Mouse (Mus musculus) left cerebral cortex, postnatal 14 days (tissue): ENCODE measurements around the gene Man2c1. TPM values are rescaled to one million over a fixed set of nuclear protein-coding genes. Genes with fewer than 3 reads are reported as not detected.

Experiments
- DNase-seq, 2 experiments: peaks; one replicate each; pipeline ENCODE4 v3.0.0; 2021 to 2022; ENCODE audit warnings: low spot score in 2 of 2, mixed read lengths in 1 of 2
- intact Hi-C: fragments of 180-260 bp; cut with DNase I; formaldehyde crosslinking; loops from one replicate; pipeline ENCODE4 v1.15.1; 2025
- long read RNA-seq, 2 experiments: library from polyadenylated mRNA; stranded (forward); transcript quantifications; one replicate each; pipeline ENCODE4 v2.0.0; 2021
- total RNA-seq, 2 experiments: library from RNA; stranded (reverse); gene quantifications; 2 replicates each; pipeline ENCODE4 v1.2.3; 2021

Man2c1 gene
- total RNA-seq, result 100 to 1,000 TPM; 112 to 126 TPM
- long read RNA-seq, experiment 1, transcript Man2c1-211 (26 exons, 3,820 nt), result major isoform, 33 of 65 reads
- long read RNA-seq, experiment 1, partial matches to known transcripts, result 8 of 65 reads
- long read RNA-seq, experiment 1, other reads (novel, unspliced or antisense), result 23 of 65 reads
- long read RNA-seq, experiment 2, transcript Man2c1-211 (26 exons, 3,820 nt), result major isoform, 39 of 64 reads
- long read RNA-seq, experiment 2, partial matches to known transcripts, result 8 of 64 reads
- long read RNA-seq, experiment 2, other reads (novel, unspliced or antisense), result 17 of 64 reads

DNA sequence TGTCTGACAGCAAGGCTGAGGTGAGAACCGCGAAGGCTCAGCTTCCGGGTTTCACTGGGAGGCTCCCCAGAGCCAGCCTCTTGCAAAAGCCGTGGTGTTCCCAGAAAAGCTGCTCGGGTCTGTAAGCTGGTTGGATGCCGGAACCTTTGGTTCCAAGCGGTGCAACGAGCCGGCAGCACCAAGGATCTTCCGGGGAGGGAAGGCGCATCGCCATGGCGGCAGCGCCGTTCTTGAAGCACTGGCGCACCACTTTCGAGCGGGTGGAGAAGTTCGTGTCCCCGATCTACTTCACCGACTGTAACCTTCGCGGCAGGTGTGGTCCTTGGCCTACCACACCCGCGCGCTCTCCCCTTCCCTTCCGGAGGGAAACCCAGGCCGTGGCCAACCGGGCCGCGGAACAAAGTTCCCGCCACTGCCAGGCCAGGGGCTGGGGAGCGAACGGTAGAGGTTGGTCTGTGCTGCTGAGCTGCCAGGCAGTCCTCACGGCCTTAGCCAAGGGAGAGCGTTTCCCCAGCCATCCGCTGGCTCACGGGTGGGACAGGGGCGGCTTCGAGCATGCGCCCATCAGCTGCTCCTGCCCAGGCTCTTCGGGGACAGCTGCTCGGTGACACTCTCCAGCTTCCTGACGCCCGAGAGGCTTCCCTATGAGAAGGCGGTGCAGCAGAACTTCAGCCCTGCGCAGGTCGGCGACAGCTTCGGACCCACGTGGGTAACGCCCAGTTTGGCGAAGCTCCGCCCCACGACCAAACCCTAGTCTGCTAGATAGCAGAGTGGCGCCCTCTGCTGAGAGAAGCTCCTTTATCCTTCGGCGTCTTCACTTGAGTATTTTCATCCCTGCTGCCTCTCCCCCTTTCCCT lies at the start of gene Man2c1:
Gene Man2c1, plus strand, starts transcription at position 114 of the 857 bp plus-strand sequence.
- peak; percentile 95 to 97 for DNase-seq
- intact Hi-C loops, result loop anchor here (5.0 kb wide), 2 partner anchors 204 to 239 kb away; partner anchors contain the start of gene Snx33

DNA sequence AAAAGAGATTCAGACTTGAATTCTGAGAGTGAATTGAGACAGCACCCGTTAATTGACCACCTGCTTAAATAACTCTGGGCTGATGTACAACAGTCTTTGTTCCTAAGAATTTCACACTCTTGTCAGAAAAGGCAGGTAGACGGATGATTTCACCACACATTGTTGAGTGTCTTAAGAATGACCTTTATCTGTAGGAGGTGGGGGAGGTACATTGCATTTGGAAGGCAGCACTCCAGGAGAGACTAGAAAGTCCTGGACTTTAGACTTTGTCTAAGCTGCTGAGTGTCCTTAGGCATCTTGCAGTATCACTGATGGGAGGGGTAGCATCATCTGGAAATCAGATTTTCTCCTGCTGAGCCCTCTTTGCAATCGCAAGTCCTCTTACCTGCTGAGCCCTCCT lies 48.3 kb upstream of the Man2c1 start:
- no peak for DNase-seq
- intact Hi-C loops, result no loop called here

DNA sequence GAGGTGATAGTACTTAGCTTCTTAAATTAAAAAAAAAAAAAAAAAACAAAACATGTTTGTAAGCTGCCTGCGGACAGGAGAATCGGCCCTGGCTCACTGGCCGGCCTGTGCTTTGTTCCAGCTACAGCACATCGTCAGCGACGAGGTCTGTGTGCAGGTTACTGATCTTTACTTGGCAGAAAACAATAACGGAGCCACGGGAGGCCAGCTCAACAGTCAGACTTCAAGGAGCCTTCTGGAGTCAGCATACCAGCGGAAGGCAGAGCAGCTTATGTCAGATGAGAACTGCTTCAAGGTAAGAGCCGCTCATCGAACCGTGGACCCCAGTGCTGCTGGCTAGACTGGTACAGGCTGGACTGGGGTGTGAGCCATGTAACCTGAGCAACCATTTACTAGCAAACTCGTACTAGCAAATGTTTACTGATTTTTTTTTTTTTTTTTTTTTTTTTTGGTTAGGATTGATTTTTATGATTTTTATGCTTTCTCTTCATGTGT lies 13.2 kb upstream of the Man2c1 start:
- intact Hi-C loops, result no loop called here
- DNase-seq, result no peak

DNA sequence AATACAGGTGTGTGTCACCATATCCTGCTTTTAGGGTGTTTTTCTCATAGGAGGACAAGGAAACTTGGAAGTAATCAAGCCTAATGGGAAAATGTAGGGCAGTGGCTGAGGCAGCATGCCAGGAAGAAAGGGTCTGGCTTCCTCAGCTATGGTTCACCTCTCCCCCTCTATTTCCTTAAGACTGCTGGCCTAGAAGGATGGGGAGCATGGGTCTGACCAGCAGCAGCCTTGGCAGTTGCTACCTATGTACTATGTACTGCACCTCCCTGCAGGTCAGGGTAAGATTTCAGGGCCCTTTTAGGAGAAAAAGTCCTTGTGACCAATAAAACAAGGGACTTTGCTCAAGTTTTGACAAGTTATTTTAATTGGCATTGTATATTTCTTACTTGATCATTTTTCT lies 849 bp upstream of the Man2c1 start:
- intact Hi-C loops, result loop anchor here (5.0 kb wide), 2 partner anchors 202 to 237 kb away; partner anchors contain the start of gene Snx33
- no peak for DNase-seq

DNA sequence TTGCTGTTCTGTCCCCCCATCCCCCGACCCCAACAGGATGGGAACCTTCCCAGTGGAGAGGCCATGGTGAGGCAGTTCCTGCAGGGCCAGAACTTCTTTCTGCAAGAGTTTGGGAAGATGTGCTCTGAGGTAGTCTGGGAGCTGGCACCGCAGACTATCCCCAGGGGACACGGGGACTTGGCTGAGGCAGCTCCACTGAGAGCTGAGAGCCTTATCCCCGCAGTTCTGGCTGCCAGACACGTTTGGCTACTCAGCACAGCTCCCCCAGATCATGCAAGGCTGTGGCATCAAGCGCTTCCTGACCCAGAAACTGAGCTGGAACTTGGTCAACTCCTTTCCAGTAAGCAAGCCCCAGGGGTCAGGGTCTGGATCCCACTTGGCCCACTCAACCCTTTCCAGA lies 6.8 kb downstream of the Man2c1 start:
- DNase-seq, result no peak
- intact Hi-C loops, result no loop called here

DNA sequence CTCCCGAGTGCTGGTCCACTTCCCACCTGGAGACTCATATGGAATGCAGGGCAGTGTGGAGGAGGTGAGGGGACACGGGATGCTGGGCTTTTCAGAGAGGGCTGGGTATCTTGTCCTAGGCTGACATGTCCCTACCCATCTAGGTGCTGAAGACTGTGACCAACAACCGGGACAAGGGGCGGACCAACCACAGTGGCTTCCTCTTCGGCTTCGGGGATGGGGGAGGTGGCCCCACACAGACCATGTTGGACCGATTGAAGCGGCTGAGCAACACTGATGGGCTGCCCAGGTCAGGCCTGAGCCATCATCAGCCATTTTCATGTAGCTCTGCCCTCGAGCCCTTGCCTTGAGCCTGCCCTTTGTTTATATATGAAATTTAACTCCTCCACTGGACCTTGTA lies 7.3 kb downstream of the Man2c1 start:
- DNase-seq, result no peak
- intact Hi-C loops, result no loop called here

DNA sequence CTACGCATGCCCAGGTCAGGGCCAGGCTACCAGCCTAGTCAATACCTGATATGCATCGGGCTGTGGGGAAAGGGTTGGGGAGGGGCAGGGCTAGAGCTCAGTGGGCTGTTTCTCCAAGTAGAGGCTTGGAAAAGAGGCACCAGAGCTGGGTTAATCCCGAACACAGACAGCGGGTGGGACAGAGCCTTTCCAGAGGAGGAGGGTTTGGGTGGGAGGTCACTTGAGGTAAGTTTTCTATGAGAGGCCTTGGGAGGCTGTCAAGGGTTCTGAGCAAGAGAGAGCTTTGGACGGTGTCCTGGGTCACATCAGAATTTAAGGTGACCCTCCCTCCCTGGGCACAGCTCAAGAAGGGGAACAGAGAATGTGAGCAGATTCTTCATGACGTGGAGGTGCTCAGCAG lies 8.0 kb downstream of the Man2c1 start:
- intact Hi-C loops, result no loop called here
- DNase-seq, result no peak

DNA sequence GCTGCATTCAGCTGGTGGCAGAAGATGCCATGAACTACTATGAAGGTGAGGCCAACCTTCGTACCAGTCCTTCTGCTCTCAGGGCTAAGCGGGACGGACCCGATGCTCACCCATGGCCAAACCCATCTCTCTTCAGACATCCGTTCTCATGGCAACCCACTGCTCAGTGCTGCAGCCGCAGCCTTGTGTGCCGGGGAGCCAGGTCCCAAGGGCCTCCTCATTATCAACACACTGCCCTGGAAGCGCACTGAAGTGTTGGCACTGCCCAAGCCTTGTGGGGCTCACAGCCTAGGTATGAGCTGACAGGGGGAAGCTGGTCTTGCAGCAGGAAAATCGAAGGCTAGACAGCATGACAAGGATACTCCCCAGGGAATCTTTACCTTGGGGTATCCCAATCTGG lies 8.6 kb downstream of the Man2c1 start:
- intact Hi-C loops, result no loop called here
- DNase-seq, result no peak

DNA sequence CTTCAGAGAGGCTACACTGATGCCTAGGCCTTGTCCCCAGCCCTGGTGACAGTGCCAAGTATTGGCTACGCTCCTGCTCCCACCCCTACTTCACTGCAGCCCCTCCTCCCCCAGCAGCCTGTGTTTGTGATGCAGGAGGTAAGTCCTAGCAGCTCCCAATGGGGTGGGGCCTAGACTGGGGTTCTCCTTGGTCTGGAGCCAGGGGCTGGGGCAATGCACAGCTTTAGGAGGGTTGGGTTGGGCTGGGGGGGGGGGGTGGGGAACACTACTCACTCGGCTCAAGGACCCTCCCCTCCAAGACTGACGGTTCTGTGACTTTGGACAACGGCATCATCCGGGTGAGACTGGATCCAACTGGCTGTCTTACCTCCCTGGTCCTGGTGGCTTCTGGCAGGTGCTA lies 9.1 kb downstream of the Man2c1 start:
- intact Hi-C loops, result no loop called here
- DNase-seq, result no peak

DNA sequence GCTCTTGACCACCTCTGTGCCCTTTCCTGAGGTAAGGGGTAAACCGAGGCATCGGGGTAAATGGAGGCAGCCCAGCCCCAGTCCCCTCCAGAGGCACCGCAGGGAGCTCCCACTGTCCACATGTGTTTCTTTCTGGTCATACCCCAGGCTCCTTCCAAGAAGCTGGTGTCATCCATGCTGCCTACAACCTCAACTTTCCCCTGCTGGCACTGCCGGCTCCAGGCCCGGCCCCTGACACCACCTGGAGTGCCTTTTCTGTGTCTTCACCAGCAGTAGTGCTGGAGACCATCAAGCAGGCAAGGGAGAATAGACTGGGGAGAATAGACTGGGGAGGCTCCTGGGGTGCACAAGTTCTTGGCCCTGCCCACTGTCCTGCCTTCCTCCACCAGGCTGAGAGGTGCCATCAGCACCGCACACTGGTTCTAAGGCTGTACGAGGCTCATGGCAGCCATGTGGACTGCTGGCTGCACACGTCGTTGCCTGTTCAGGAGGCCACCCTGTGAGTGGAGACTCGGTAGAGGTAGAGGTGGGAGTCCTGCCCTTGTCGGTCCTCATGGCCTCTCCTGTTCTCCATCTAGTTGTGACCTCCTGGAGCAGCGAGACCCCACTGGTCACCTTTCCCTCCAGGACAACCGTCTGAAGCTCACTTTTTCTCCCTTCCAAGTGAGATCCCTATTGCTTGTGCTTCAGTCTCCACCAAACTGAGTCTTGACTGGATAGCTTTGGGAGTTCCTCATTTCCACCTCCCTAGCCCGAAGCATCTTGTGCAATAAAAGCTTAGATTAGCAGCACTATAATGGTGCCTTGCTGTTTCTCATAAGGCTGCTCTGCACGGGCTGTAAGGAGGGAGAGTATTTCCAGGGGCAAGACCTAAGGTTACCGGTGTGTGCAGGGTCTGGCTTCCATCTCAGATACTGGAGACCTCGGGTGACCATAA lies 11.2 kb downstream of the Man2c1 start:
- DNase-seq, result no peak
- intact Hi-C loops, result no loop called here

DNA sequence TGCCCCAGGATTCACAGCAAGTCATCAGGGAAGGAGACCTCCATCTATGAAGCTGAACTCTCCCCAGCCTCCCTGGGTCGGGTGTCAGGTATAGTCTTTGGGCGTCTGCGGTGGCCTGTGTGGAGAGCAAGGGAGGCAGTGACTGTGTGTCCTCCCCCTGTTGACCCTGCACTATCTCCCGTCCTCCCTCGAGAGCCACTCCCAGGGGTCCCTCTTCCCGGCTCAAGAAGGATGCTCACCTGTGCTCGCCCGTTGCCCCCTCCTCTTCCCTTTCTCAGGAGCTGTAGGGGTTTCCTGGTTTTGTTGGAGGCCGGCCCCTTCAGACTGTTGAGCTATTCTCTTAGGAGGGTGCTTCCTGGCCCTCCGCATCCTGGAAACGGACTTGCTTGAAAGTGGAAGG lies 12.7 kb downstream of the Man2c1 start:
- DNase-seq, result no peak
- intact Hi-C loops, result no loop called here

DNA sequence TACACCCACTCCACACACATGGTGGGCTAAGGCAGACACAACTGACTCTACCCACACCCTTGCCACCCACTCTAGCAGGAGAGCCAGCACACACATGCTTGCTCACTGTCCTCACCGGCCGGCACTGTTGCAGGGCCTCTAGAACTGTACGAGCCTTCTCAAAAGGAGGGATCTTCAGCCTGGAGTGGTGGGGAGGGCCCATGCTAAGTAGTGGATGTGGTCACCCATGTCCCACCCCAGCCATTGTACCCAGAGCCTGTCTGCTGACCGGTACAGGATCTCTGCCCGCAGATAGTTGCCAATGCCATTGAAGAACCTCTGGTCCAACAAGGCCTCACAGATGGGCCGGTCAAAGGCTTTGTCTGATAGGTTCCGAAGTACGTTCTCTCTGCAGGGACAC lies 14.3 kb downstream of the Man2c1 start:
- intact Hi-C loops, result no loop called here

DNA sequence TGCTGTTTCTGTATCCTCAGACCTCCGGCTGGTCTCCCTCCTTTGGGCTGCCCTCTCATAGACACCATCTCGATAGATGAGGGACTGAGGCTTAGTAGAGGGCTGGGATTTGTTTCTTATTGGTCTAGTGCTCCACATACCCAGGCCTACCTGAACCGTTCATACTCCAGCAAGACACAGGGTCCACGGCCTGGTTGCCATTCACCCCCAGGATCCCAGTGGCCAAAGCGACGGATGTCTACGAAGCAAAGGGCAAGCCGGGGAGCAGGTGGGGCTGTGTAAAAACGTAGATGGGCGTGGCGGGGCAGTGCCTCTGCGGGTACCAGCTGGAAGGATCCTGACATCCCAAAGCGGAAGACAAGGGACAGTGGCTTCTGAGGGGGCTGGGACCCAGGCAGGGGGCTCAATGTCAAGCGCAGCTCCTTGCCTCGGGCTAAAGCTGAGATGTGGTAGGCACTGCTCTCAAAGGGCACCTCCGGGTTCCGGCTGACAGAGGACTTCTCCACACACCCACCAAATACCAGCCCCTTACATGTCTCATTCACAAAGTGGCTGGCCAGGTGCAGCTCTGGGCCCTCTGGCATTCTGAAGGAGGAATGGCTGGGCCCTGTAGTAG lies 16.1 kb downstream of the Man2c1 start:
- DNase-seq, result no peak
- intact Hi-C loops, result no loop called here

More for the DNA sequence above, 14.3 kb downstream of the Man2c1 start:
- DNase-seq, result no peak

DNA sequence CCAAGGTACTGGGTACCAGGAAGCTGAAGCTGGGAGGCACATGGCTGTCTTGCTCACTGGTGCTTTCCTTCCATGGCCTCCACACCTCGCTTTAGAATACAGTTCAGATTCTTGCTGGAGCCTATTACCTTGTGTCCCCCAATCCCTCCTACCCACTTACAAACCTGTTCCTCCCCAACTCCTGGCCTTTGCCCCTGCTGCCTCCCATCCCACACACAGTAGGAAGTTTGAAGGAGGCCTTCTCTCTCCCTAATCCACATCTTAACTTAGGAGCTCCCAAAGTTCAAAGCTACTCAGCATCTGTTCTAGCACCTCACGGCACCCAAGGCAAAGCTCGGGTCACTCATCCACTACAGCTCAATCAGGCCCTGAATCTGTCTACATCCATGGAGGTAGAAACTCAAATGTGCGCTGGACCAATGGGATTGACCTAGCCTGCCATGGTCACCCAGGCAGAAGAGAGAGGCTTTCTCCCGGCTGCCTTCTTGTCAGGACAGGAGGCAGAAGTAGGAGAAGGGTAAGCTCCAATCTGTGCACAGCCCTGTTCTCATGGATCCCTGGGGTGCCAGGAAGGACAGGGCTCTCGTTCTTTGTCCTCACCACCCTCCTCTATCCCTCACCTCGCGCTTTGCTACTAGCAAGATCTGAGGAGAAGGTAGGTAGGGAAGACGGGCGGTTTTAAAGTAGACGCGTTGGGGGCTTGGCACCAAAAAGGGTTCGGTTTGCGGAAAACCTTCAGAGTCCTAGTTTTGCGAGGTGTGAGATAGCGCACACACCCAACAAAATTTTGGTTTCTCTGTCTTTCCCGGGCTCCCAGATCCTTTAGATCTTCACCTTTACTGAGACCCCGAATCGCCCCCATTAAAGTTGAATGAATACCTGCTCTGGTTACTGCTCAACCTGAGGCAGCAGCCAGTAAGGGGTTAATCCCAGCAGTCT lies 17.0 kb downstream of the Man2c1 start:
- intact Hi-C loops, result no loop called here
- DNase-seq, result no peak

DNA sequence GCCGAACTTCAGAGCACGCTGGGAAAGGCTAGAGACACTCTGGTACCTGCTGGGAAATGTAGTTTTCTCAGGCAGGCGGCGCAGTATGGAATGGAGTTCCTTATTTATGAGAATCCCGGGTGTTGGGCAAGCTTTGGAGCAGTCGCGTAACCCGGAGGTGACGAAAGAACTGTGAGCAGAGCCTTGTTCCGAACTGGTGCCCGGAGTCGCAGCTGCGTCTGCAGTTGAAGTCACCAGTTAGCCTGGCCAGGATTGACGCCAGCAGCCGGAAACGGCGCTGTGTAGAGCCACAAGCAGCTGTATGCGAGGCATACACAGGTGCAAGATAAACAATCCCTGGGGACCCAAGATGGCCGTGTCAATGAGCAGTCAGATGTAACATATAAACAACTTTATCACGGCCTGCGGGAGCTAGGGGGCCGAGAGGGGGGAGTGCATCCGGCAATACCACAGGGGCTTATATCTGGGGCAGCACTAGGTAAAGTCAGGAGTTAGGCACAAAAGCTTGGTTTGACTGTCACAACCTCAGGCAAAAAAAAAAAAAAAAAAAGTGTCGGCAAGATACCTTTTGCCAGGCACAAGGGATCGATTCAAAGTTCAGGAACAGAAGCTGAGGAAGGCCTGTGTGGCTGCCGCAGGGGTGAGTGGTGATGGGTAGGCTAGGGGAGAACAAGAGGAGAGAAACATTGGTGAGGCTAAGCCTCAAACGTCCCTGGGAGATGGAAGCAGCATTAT lies 17.8 kb downstream of the Man2c1 start, which contains the start of gene Neil1:
Gene Neil1, minus strand, starts transcription at position 162 of the 735 bp plus-strand sequence.
- intact Hi-C loops, result no loop called here
- DNase-seq, result peak; percentile 90 to 95

DNA sequence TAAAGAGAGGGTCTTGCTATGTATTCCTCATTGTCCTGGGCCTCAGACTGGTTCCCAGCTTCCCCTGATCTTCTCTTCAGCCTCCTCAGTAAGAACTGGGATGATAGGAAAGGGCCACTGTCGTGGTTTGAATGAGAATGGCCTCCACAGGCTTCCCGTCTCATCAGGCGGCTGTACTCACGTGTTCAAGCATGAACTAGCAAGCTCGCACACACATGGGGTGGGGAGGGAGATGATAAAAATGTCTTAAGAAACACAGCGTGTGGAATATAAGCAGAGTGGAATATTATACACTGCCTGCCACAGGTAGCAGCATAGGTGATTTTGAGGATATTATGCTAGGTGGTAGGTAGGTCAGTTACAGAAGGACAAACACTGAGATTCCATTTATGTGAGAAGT lies 18.5 kb downstream of the Man2c1 start:
- intact Hi-C loops, result no loop called here
- no peak for DNase-seq

DNA sequence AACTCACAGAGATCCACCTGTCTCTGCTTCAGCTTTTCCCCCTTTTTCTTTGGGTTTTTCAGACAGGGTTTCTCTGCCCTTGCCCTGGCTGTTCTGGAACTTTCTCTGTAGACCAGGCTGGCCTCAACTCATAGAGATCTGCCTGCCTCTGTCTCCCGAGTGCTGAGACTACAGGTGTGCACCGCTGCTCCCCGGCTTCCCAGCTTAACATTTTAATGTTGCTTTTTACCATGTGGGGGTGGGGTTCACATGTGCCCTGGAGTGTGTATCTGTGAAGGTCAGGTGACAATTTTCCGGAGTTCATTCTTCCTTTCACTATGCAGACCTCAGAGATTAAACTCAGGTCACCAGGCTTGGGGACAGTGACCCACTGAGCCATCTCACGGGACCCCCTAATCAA lies 19.7 kb downstream of the Man2c1 start:
- intact Hi-C loops, result no loop called here

More for the DNA sequence above, 19.7 kb downstream of the Man2c1 start:
- DNase-seq, result no peak
